Mouse (Mus musculus): ENCODE measurements at regions not wholly inside any gene's neighbourhood (a gene's known extent, or its start where the extent isn't known, plus 50 kb on each side); places are given as distances from the start of the nearest gene placed in this dataset.

- no peaks in the 10 kb centered on the region for H3K36me3 ChIP-seq
- 68% methylated on average over 9 of the region's 9 CpGs for WGBS
- H3K4me2 ChIP-seq: no peak overlapping the region
- no peak for ATAC-seq (ENCODE audit: borderline replicate concordance, extremely low read depth, low FRiP score, low TSS enrichment)
- H3K4me1 ChIP-seq: no peaks in the 10 kb centered on the region
- H3K27me3 ChIP-seq: no peaks in the 10 kb centered on the region
- H3K4me3 ChIP-seq: no peak overlapping the region
- H3K9ac ChIP-seq: no peak overlapping the region
- H3K27ac ChIP-seq: no peak overlapping the region
- no peaks in the 10 kb centered on the region for H3K9me3 ChIP-seq
Measured at GRCm38 (mm10) chr1:35331602-35332339, 482.0 kb downstream of the Plekhb2 start.

GRCm38 (mm10) chr1:35332340-35332684 lies 482.5 kb downstream of the Plekhb2 start:
- no peaks in the 10 kb centered on the region for H3K4me1 ChIP-seq
- H3K9ac ChIP-seq: no peak overlapping the region
- no peak for ATAC-seq (ENCODE audit: borderline replicate concordance, extremely low read depth, low FRiP score, low TSS enrichment)
- H3K36me3 ChIP-seq: no peaks in the 10 kb centered on the region
- H3K4me3 ChIP-seq: no peak overlapping the region
- no peaks in the 10 kb centered on the region for H3K27me3 ChIP-seq
- no peak overlapping the region for H3K27ac ChIP-seq
- no peaks in the 10 kb centered on the region for H3K9me3 ChIP-seq
- no peak overlapping the region for H3K4me2 ChIP-seq
- WGBS: 89% methylated on average over 2 of the region's 2 CpGs

- WGBS: 86% methylated on average over 3 of the region's 3 CpGs
- ATAC-seq (ENCODE audit: borderline replicate concordance, extremely low read depth, low FRiP score, low TSS enrichment): no peak
- no peak overlapping the region for H3K9ac ChIP-seq
Measured at GRCm38 (mm10) chr1:35337647-35338046, 487.9 kb downstream of the Plekhb2 start.

GRCm38 (mm10) chr1:35338184-35338583 lies 488.4 kb downstream of the Plekhb2 start:
- ATAC-seq (ENCODE audit: borderline replicate concordance, extremely low read depth, low FRiP score, low TSS enrichment): no peak
- Histone ChIP-seq H3K4me3 (no peak overlapping the region), H3K9ac (no peak overlapping the region), H3K4me2 (no peak overlapping the region), H3K9me3 (no peaks in the 10 kb centered on the region), H3K27ac (no peak overlapping the region), H3K4me1 (no peaks in the 10 kb centered on the region), H3K36me3 (no peaks in the 10 kb centered on the region), H3K27me3 (no peaks in the 10 kb centered on the region)
- 54% methylated on average over 3 of the region's 3 CpGs for WGBS

More at GRCm38 (mm10) chr1:35337647-35338046, 487.9 kb downstream of the Plekhb2 start:
- no peaks in the 10 kb centered on the region for H3K9me3 ChIP-seq
- H3K4me2 ChIP-seq: no peak overlapping the region
- H3K4me3 ChIP-seq: no peak overlapping the region
- H3K4me1 ChIP-seq: no peaks in the 10 kb centered on the region
- no peaks in the 10 kb centered on the region for H3K36me3 ChIP-seq
- H3K27ac ChIP-seq: no peak overlapping the region
- no peaks in the 10 kb centered on the region for H3K27me3 ChIP-seq

GRCm38 (mm10) chr1:35344539-35344938 lies 494.8 kb downstream of the Plekhb2 start:
- Histone ChIP-seq H3K27me3 (no peaks in the 10 kb centered on the region), H3K4me2 (no peak overlapping the region), H3K9ac (no peak overlapping the region), H3K9me3 (no peaks in the 10 kb centered on the region), H3K4me1 (no peaks in the 10 kb centered on the region), H3K36me3 (no peaks in the 10 kb centered on the region), H3K27ac (no peak overlapping the region), H3K4me3 (no peak overlapping the region)
- 25% methylated on average over 1 of the region's 1 CpGs for WGBS
- ATAC-seq (ENCODE audit: borderline replicate concordance, extremely low read depth, low FRiP score, low TSS enrichment): 0 out of 2 replicates have a peak, but pooled peaks have one; percentile 31

GRCm38 (mm10) chr1:35348294-35348693 lies 498.5 kb downstream of the Plekhb2 start:
- WGBS: 58% methylated on average over 4 of the region's 4 CpGs
- Histone ChIP-seq H3K36me3 (no peaks in the 10 kb centered on the region), H3K9ac (no peak overlapping the region), H3K27me3 (no peaks in the 10 kb centered on the region), H3K27ac (no peak overlapping the region), H3K4me2 (no peak overlapping the region), H3K9me3 (no peaks in the 10 kb centered on the region), H3K4me3 (no peak overlapping the region), H3K4me1 (no peaks in the 10 kb centered on the region)
- no peak for ATAC-seq (ENCODE audit: borderline replicate concordance, extremely low read depth, low FRiP score, low TSS enrichment)

- no peaks in the 10 kb centered on the region for H3K9me3 ChIP-seq
- no peak for ATAC-seq (ENCODE audit: borderline replicate concordance, extremely low read depth, low FRiP score, low TSS enrichment)
- H3K27me3 ChIP-seq: no peaks in the 10 kb centered on the region
- H3K27ac ChIP-seq: no peak overlapping the region
- H3K36me3 ChIP-seq: no peaks in the 10 kb centered on the region
- H3K9ac ChIP-seq: no peak overlapping the region
- H3K4me1 ChIP-seq: no peaks in the 10 kb centered on the region
- WGBS: 34% methylated on average over 5 of the region's 5 CpGs
- no peak overlapping the region for H3K4me3 ChIP-seq
- H3K4me2 ChIP-seq: no peak overlapping the region
Measured at GRCm38 (mm10) chr1:35358981-35359380, 509.2 kb downstream of the Plekhb2 start.

GRCm38 (mm10) chr1:35361465-35361864 lies 511.7 kb downstream of the Plekhb2 start:
- no peaks in the 10 kb centered on the region for H3K4me1 ChIP-seq
- H3K36me3 ChIP-seq: no peaks in the 10 kb centered on the region
- no peaks in the 10 kb centered on the region for H3K9me3 ChIP-seq
- ATAC-seq (ENCODE audit: borderline replicate concordance, extremely low read depth, low FRiP score, low TSS enrichment): no peak
- H3K27me3 ChIP-seq: no peaks in the 10 kb centered on the region
- H3K9ac ChIP-seq: no peak overlapping the region
- no peak overlapping the region for H3K4me3 ChIP-seq
- no peak overlapping the region for H3K4me2 ChIP-seq
- H3K27ac ChIP-seq: no peak overlapping the region
- WGBS: 67% methylated on average over 3 of the region's 3 CpGs

GRCm38 (mm10) chr1:35362836-35363235 lies 513.1 kb downstream of the Plekhb2 start:
- Histone ChIP-seq H3K4me3 (no peak overlapping the region), H3K27me3 (no peaks in the 10 kb centered on the region), H3K9me3 (no peaks in the 10 kb centered on the region), H3K4me2 (no peak overlapping the region), H3K9ac (no peak overlapping the region), H3K27ac (no peak overlapping the region), H3K36me3 (no peaks in the 10 kb centered on the region), H3K4me1 (no peaks in the 10 kb centered on the region)
- ATAC-seq (ENCODE audit: borderline replicate concordance, extremely low read depth, low FRiP score, low TSS enrichment): no peak
- WGBS: 41% methylated on average over 3 of the region's 3 CpGs

- Histone ChIP-seq H3K27ac (no peak overlapping the region), H3K36me3 (no peaks in the 10 kb centered on the region), H3K4me1 (no peaks in the 10 kb centered on the region), H3K27me3 (no peaks in the 10 kb centered on the region), H3K9me3 (no peaks in the 10 kb centered on the region), H3K4me3 (no peak overlapping the region), H3K9ac (no peak overlapping the region), H3K4me2 (no peak overlapping the region)
- ATAC-seq (ENCODE audit: borderline replicate concordance, extremely low read depth, low FRiP score, low TSS enrichment): no peak
- WGBS: 70% methylated on average over 2 of the region's 2 CpGs
Measured at GRCm38 (mm10) chr1:35366559-35366958, 516.8 kb downstream of the Plekhb2 start.

GRCm38 (mm10) chr1:35372751-35373150 lies 523.0 kb downstream of the Plekhb2 start:
- H3K27ac ChIP-seq: no peak overlapping the region
- no peak overlapping the region for H3K4me3 ChIP-seq
- H3K4me2 ChIP-seq: no peak overlapping the region
- WGBS: 93% methylated on average over 4 of the region's 4 CpGs
- no peaks in the 10 kb centered on the region for H3K27me3 ChIP-seq
- no peak for ATAC-seq (ENCODE audit: borderline replicate concordance, extremely low read depth, low FRiP score, low TSS enrichment)
- H3K9ac ChIP-seq: no peak overlapping the region
- H3K4me1 ChIP-seq: no peaks in the 10 kb centered on the region
- no peaks in the 10 kb centered on the region for H3K9me3 ChIP-seq
- no peaks in the 10 kb centered on the region for H3K36me3 ChIP-seq

GRCm38 (mm10) chr1:35380633-35381385 lies 531.0 kb downstream of the Plekhb2 start:
- H3K27me3 ChIP-seq: no peaks in the 10 kb centered on the region
- no peaks in the 10 kb centered on the region; the same call in 1 of the 2 replicates for H3K4me1 ChIP-seq
- H3K27ac ChIP-seq: no peak overlapping the region
- H3K36me3 ChIP-seq: no peaks in the 10 kb centered on the region
- H3K9ac ChIP-seq: no peak overlapping the region
- ATAC-seq (ENCODE audit: borderline replicate concordance, extremely low read depth, low FRiP score, low TSS enrichment): peak; percentile 77; the same call in 1 of the 2 replicates
- H3K4me2 ChIP-seq: no peak overlapping the region
- 51% methylated on average over 11 of the region's 11 CpGs for WGBS
- no peaks in the 10 kb centered on the region for H3K9me3 ChIP-seq
- no peak overlapping the region for H3K4me3 ChIP-seq

All from lung, embryonic 15.5 days (tissue).